Mouse (Mus musculus): ENCODE data around the gene Bmpr1b. TPM values are rescaled to one million over a fixed set of nuclear protein-coding genes. Genes with fewer than 3 reads are reported as not detected.

Bmpr1b gene
- polyA plus RNA-seq, 1 experiment from 2014 or later: 0.09 TPM

DNA sequence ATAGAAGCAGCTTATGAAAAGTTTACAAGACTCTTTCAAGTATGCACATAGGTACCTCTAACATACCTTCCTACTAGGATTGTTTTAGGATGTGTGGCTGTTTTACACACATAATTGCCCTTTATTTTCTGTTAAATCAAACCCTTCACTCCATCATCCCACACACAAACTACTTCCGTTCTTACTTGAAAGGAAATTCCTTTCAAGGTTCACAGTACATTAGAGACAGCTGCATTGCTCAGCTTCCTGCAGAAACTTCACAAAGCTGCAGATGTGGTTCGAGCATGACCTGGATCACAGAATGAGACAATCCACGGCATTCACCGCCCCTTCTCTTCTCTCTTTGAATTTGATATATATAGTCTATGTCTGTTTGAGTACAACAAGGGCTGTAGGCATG lies 248.1 kb downstream of the Bmpr1b start:
- H3K27ac ChIP-seq (ENCODE audit: low read length): no peak overlapping the region
- H3K4me2 ChIP-seq (ENCODE audit: low read depth, low read length): no peak overlapping the region

DNA sequence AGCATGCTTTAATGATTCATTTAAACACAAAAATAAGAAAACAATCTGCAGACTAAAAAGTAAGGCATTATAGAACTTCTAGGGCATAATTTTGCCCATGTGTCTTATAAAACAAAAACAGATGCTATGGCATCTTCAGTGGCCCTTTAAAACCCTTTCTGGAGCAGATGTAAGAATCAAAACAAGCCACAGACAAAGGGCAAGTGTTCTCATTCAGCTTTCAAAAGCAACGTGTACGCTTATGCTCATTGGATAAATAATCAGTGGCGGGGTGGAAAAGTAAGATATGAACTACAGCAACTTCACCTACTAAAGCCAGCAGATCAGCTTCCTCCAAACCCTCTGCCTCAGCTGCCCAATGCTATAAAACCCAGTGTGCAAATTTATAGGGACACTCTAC lies 249.6 kb downstream of the Bmpr1b start:
- no peak overlapping the region for H3K9ac ChIP-seq (ENCODE audit: low read depth, low read length)

More for the DNA sequence above, 248.1 kb downstream of the Bmpr1b start:
- no peak overlapping the region for H3K4me3 ChIP-seq (ENCODE audit: low read depth, low read length)
- H3K9ac ChIP-seq (ENCODE audit: low read depth, low read length): no peak overlapping the region
- ATAC-seq (ENCODE audit: low read depth): no peak
- 25% methylated on average over 4 of the region's 4 CpGs for WGBS (ENCODE audit: insufficient replicate concordance)
- H3K36me3 ChIP-seq (ENCODE audit: control insufficient read depth, insufficient read depth): no peaks in the 10 kb centered on the region
- no peaks in the 10 kb centered on the region for H3K4me1 ChIP-seq (ENCODE audit: control insufficient read depth, low read depth, low read length)
- no peaks in the 10 kb centered on the region for H3K27me3 ChIP-seq (ENCODE audit: control insufficient read depth, insufficient read depth, low read depth, low read length)
- no peaks in the 10 kb centered on the region for H3K9me3 ChIP-seq (replicated peaks; ENCODE audit: control insufficient read depth, low read length)

DNA sequence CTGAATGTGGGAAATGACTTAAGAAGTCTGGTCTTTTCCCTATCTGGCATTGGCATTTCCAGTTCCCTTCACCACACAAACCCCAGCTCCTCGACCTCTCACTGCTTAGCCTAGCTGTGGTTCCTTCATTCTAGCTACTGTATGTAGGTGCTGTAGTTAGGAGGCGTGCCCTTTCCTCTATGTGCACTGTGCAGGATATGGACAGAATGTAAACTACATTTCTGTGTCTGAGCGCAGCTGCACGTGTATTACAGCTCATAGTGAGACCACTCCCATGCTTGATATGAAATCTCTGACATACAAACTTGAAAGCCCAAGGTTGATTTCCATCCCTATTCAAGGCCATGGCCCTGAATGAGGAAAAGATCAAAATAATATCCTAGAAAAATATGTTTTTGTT lies 252.1 kb downstream of the Bmpr1b start:
- no peaks in the 10 kb centered on the region for H3K27me3 ChIP-seq (ENCODE audit: control insufficient read depth, insufficient read depth, low read depth, low read length)
- no peak for ATAC-seq (ENCODE audit: low read depth)
- WGBS (ENCODE audit: insufficient replicate concordance): 43% methylated on average over 4 of the region's 4 CpGs

More for the DNA sequence above, 249.6 kb downstream of the Bmpr1b start:
- no peaks in the 10 kb centered on the region for H3K4me1 ChIP-seq (ENCODE audit: control insufficient read depth, low read depth, low read length)
- no peak overlapping the region for H3K4me2 ChIP-seq (ENCODE audit: low read depth, low read length)
- WGBS (ENCODE audit: insufficient replicate concordance): 67% methylated on average over 3 of the region's 3 CpGs
- H3K9me3 ChIP-seq (replicated peaks; ENCODE audit: control insufficient read depth, low read length): no peaks in the 10 kb centered on the region
- H3K27ac ChIP-seq (ENCODE audit: low read length): no peak overlapping the region
- no peak overlapping the region for H3K4me3 ChIP-seq (ENCODE audit: low read depth, low read length)
- no peaks in the 10 kb centered on the region for H3K27me3 ChIP-seq (ENCODE audit: control insufficient read depth, insufficient read depth, low read depth, low read length)
- no peak for ATAC-seq (ENCODE audit: low read depth)
- H3K36me3 ChIP-seq (ENCODE audit: control insufficient read depth, insufficient read depth): no peaks in the 10 kb centered on the region

DNA sequence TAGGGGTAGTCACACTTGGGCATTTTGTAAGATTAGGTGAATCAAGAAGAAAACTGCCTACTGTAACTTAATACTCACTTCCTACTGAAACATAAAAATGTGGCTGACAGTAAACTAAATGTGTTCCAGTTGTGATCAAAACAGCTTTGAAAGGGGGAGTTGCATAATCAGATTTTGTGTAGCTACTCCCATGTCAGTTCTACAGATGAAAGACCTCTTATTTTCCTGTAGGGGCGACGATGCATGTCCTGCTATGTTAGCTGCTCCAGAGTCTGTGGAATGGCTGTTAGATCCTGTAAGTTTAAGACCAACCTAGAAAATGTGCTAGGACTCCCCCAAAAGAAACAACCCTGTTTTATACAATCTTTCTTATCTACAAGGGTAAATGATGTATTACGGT lies 253.2 kb downstream of the Bmpr1b start:
- no peaks in the 10 kb centered on the region for H3K36me3 ChIP-seq (ENCODE audit: control insufficient read depth, insufficient read depth)
- no peak for ATAC-seq (ENCODE audit: low read depth)
- H3K4me2 ChIP-seq (ENCODE audit: low read depth, low read length): no peak overlapping the region
- no peaks in the 10 kb centered on the region for H3K9me3 ChIP-seq (replicated peaks; ENCODE audit: control insufficient read depth, low read length)
- no peak overlapping the region for H3K27ac ChIP-seq (ENCODE audit: low read length)
- H3K4me3 ChIP-seq (ENCODE audit: low read depth, low read length): no peak overlapping the region
- no peaks in the 10 kb centered on the region for H3K27me3 ChIP-seq (ENCODE audit: control insufficient read depth, insufficient read depth, low read depth, low read length)
- H3K9ac ChIP-seq (ENCODE audit: low read depth, low read length): no peak overlapping the region
- no peaks in the 10 kb centered on the region for H3K4me1 ChIP-seq (ENCODE audit: control insufficient read depth, low read depth, low read length)
- 69% methylated on average over 3 of the region's 3 CpGs for WGBS (ENCODE audit: insufficient replicate concordance)

More for the DNA sequence above, 252.1 kb downstream of the Bmpr1b start:
- no peaks in the 10 kb centered on the region for H3K4me1 ChIP-seq (ENCODE audit: control insufficient read depth, low read depth, low read length)
- H3K9ac ChIP-seq (ENCODE audit: low read depth, low read length): no peak overlapping the region
- no peak overlapping the region for H3K4me2 ChIP-seq (ENCODE audit: low read depth, low read length)
- no peak overlapping the region for H3K4me3 ChIP-seq (ENCODE audit: low read depth, low read length)
- no peaks in the 10 kb centered on the region for H3K9me3 ChIP-seq (replicated peaks; ENCODE audit: control insufficient read depth, low read length)
- H3K27ac ChIP-seq (ENCODE audit: low read length): no peak overlapping the region
- no peaks in the 10 kb centered on the region for H3K36me3 ChIP-seq (ENCODE audit: control insufficient read depth, insufficient read depth)

DNA sequence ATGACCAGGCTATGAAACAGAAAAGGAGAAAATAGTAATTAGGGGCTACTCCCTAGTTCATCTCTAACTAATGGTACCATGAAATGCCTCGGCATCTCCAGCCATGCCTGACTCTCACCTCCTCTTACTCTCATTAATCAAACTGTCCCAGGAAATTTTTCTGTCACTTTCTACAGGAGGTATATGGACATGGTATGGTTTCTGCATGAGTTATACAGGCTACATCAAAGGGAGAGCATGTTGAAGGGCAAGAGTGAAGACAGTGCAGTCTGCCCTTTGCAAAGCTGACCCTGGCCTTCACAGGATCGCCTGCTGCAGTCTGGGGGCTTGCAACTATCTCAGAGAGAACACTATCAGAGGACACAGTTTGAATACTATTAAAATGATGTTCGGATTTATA lies 254.6 kb downstream of the Bmpr1b start:
- no peaks in the 10 kb centered on the region for H3K4me1 ChIP-seq (ENCODE audit: control insufficient read depth, low read depth, low read length)
- no peaks in the 10 kb centered on the region for H3K9me3 ChIP-seq (replicated peaks; ENCODE audit: control insufficient read depth, low read length)
- ATAC-seq (ENCODE audit: low read depth): no peak
- no peak overlapping the region for H3K4me3 ChIP-seq (ENCODE audit: low read depth, low read length)
- H3K27ac ChIP-seq (ENCODE audit: low read length): no peak overlapping the region
- H3K9ac ChIP-seq (ENCODE audit: low read depth, low read length): no peak overlapping the region
- WGBS (ENCODE audit: insufficient replicate concordance): 54% methylated on average over 3 of the region's 3 CpGs
- no peaks in the 10 kb centered on the region for H3K36me3 ChIP-seq (ENCODE audit: control insufficient read depth, insufficient read depth)
- H3K27me3 ChIP-seq (ENCODE audit: control insufficient read depth, insufficient read depth, low read depth, low read length): no peaks in the 10 kb centered on the region
- no peak overlapping the region for H3K4me2 ChIP-seq (ENCODE audit: low read depth, low read length)

DNA sequence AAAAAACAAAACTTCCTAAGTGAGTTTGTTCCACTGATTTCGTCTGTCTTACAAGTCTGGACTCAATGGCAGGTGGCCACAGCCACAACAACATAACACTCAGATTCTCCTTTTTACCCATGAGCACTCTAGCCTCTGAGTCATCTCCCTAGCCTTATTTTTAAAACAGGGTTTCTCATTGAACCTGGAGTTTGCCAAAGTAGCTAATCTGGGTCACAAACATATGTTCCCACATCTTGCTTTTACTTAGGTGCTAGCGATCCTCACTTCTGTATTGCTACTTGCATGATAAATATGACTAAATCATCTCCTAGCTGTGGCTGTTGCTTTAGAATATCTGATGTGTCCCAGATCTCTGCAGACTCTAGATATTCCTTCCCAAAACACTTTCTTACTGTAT lies 260.1 kb downstream of the Bmpr1b start:
- Histone ChIP-seq H3K36me3 (ENCODE audit: control insufficient read depth, insufficient read depth) (no peaks in the 10 kb centered on the region), H3K4me1 (ENCODE audit: control insufficient read depth, low read depth, low read length) (no peaks in the 10 kb centered on the region), H3K27ac (ENCODE audit: low read length) (no peak overlapping the region), H3K9ac (ENCODE audit: low read depth, low read length) (no peak overlapping the region), H3K4me2 (ENCODE audit: low read depth, low read length) (no peak overlapping the region), H3K27me3 (ENCODE audit: control insufficient read depth, insufficient read depth, low read depth, low read length) (no peaks in the 10 kb centered on the region), H3K4me3 (ENCODE audit: low read depth, low read length) (no peak overlapping the region), H3K9me3 (replicated peaks; ENCODE audit: control insufficient read depth, low read length) (no peaks in the 10 kb centered on the region)
- ATAC-seq (ENCODE audit: low read depth): no peak
- WGBS (ENCODE audit: insufficient replicate concordance): 61% methylated on average over 2 of the region's 2 CpGs

DNA sequence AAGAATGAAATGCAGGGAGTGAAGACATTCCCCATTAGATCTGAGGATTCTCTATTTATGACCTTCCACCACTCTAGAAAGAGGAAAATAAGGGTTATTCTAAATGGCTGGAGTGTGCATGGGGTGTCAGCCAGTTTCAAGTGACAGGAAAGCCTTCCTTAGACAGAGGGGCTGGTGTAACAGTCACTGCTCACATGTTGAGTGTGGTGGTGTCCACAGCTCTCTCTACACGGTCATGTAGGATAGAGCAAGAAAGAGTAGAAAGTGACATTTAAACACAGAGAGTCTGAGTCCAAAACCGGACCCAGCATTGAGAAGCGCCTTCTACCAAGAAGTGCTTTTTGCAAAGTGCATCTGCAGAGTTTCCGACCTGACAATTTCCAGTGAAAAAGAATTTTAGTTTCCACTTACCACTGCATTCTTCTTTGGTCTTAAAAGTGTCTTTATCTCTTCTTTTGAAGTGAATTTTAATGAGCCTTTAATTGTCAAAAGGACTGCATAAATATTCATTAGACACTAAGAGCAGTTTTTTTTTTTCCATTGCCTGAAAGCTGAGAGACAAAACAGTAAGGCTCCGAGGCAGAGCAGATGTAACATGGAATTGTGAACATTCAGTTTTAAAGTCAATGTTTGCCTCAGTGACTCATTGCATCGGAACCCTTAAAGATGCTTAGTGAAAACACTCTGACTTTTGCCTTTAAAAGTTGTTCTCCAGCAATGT lies 263.2 kb downstream of the Bmpr1b start:
- H3K4me2 ChIP-seq (ENCODE audit: low read depth, low read length): no peak overlapping the region
- no peaks in the 10 kb centered on the region for H3K4me1 ChIP-seq (ENCODE audit: control insufficient read depth, low read depth, low read length)
- no peaks in the 10 kb centered on the region for H3K27me3 ChIP-seq (ENCODE audit: control insufficient read depth, insufficient read depth, low read depth, low read length)
- 65% methylated on average over 6 of the region's 6 CpGs for WGBS (ENCODE audit: insufficient replicate concordance)
- no peaks in the 10 kb centered on the region for H3K9me3 ChIP-seq (replicated peaks; ENCODE audit: control insufficient read depth, low read length)
- ATAC-seq (ENCODE audit: low read depth): no peak
- no peak overlapping the region for H3K4me3 ChIP-seq (ENCODE audit: low read depth, low read length)
- H3K27ac ChIP-seq (ENCODE audit: low read length): no peak overlapping the region
- no peaks in the 10 kb centered on the region for H3K36me3 ChIP-seq (ENCODE audit: control insufficient read depth, insufficient read depth)
- H3K9ac ChIP-seq (ENCODE audit: low read depth, low read length): no peak overlapping the region

DNA sequence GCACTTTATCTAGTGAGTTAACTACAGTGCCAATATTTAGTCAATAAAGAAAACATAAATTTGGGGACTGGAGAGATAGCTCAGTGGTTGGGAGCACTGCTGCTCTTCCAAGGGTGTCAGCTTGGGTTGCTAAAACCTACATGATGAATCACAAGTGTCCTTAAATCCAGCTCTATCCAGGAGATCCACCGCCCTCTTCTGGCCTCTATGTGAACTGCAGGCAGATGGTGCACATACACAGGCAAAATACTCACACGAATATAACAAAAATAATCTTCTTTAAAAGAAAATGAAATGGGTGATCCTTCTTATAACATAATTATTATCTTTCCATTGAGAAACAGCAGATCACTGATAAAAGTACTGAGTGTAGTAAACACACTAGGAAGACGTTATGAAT lies 268.9 kb downstream of the Bmpr1b start:
- Histone ChIP-seq H3K36me3 (ENCODE audit: control insufficient read depth, insufficient read depth) (no peaks in the 10 kb centered on the region), H3K4me1 (ENCODE audit: control insufficient read depth, low read depth, low read length) (no peaks in the 10 kb centered on the region), H3K27ac (ENCODE audit: low read length) (no peak overlapping the region), H3K4me2 (ENCODE audit: low read depth, low read length) (no peak overlapping the region), H3K27me3 (ENCODE audit: control insufficient read depth, insufficient read depth, low read depth, low read length) (no peaks in the 10 kb centered on the region), H3K9ac (ENCODE audit: low read depth, low read length) (no peak overlapping the region), H3K9me3 (replicated peaks; ENCODE audit: control insufficient read depth, low read length) (no peaks in the 10 kb centered on the region), H3K4me3 (ENCODE audit: low read depth, low read length) (no peak overlapping the region)
- ATAC-seq (ENCODE audit: low read depth): no peak
- 64% methylated on average over 3 of the region's 3 CpGs for WGBS (ENCODE audit: insufficient replicate concordance)

DNA sequence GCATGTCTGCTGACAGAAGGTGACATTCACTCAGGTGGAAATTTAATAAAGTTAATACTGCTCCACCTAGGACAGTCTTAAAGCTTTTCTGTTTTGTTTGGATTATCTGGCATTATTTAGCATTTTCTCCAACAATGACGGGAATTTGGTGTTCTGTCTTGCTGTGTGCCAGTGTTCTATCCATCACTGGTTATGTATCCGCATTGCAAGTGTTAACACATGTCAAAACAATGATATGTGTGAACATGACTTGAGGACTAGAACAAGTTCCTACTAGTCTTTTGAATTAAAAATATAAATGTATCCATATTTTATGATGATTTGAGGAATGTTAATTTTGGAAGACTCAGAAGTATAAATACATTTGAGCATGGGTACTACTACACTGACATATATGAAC lies 269.7 kb downstream of the Bmpr1b start:
- Histone ChIP-seq H3K9ac (ENCODE audit: low read depth, low read length) (no peak overlapping the region), H3K36me3 (ENCODE audit: control insufficient read depth, insufficient read depth) (no peaks in the 10 kb centered on the region), H3K9me3 (replicated peaks; ENCODE audit: control insufficient read depth, low read length) (no peaks in the 10 kb centered on the region), H3K27ac (ENCODE audit: low read length) (no peak overlapping the region), H3K4me2 (ENCODE audit: low read depth, low read length) (no peak overlapping the region), H3K4me3 (ENCODE audit: low read depth, low read length) (no peak overlapping the region), H3K4me1 (ENCODE audit: control insufficient read depth, low read depth, low read length) (no peaks in the 10 kb centered on the region), H3K27me3 (ENCODE audit: control insufficient read depth, insufficient read depth, low read depth, low read length) (no peaks in the 10 kb centered on the region)
- WGBS (ENCODE audit: insufficient replicate concordance): 73% methylated on average over 2 of the region's 2 CpGs
- ATAC-seq (ENCODE audit: low read depth): no peak
